Mouse (Mus musculus) heart, postnatal 0 days (tissue): ENCODE data around the gene Erg.

Source experiments
- CTCF ChIP-seq: IDR thresholded peaks from 2 replicates; pipeline ENCODE4 v1.5.1; 2016; ENCODE audit warnings: antibody characterized with exemption, control low read depth, low read depth
- EP300 ChIP-seq: IDR thresholded peaks from 2 replicates; pipeline ENCODE4 v1.6.1; 2016; ENCODE audit warnings: antibody characterized with exemption, low read depth

DNA sequence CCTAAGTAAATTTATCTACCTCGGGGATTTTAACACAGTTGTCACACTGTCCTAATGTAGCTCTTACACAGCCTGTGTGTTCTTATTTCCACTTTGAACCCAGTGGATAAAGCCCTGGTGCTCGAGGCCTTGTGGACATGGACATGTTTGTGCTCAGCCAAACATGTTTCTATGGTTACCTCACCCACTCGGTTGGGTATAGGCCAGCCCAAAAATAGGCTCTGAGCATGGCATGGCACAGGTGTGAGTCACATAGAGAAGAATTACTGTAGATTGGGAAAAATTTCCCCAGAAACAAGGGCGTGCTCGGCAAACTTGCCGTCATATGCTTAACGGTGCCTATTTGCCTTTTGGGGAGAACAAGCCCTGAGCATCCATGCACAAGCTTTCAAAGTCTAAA, 146.1 kb downstream of the Erg start:
- no peak for TF ChIP-seq CTCF
- TF ChIP-seq EP300 = no peak
